Mouse (Mus musculus) layer of hippocampus, adult 9-11 months (tissue): ENCODE measurements around the gene Cbl.
A peak's percentile ranks its signal among the peaks of the same experiment; 100 is the strongest.
"Not testable (repeated sequence)": the region's sequence is repeated elsewhere in the genome, so short reads cannot be mapped to it uniquely, and the experiment has no call there.

Source experiments
- DNase-seq: peaks from one replicate; pipeline ENCODE4 v3.0.0; 2022

Gene Cbl

DNA sequence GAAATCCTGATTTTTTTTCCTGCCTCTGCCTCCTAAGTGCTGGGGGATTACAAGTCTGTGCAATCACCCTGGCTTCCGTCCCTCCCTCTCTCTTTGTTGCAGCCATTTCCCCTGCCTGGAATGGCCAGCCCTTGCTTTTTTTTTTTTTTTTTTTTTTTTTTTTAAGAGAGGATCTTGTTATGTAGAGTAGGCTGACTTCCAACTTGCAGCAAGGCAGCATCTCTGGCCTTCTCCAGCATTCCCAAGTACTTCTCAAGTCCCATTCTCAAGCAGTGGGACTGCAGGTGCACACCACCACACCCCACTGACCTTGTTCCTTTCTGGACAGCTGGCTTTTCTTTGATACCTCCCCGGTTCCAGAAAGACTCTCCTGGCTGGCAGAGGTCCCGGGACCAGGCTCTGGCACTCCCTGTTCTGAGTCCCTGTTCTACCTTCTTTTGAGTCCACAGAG is 106.5 kb downstream of the Cbl start:
- no peak for DNase-seq

- no peak for DNase-seq
Measured at GRCm38 (mm10) chr9:44126746-44127145, 107.1 kb downstream of the Cbl start.

DNA sequence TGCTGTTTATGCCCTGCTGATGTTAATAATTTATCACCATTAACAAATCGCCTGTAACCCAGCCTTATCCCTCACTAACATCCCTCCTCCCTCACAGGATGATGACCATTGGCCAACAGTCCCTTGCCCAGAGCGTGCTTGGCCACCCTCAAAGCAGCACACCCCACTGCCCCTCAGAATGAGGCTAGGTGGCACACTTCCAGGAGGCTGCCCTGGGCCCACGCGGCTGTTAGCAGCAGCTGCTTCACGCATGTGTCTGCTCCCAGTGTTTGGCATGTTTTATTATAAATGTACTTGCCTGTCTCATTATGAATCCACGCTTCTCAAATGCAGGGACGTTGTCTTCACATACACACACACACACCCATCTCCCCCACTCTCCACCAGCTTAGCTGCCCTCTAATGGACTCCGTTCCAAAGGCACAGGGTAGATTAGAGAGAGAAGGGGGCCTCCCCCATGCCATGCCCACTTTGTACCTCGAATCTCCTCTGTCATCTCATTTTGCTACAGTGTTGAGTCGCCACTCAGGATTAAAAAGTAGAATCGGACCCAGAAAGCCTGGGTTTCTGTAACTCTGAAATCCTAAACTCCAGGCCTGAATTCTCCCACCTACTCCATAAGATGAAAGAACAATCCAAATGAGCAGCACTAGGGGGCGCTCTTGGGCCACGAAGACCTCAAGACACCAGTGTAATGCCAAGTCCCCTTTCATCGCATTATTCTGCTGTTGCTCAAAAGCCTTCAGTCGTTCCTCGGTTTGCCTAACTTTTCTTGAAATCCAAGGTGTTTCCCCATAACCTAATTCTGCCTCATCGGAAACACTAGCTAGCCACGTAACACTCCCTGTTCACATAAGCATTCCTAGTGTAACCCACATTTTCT is 108.1 kb downstream of the Cbl start:
- peak; percentile 89 for DNase-seq

GRCm38 (mm10) chr9:44125026-44125425 is 108.8 kb downstream of the Cbl start:
- DNase-seq, result no peak

DNA sequence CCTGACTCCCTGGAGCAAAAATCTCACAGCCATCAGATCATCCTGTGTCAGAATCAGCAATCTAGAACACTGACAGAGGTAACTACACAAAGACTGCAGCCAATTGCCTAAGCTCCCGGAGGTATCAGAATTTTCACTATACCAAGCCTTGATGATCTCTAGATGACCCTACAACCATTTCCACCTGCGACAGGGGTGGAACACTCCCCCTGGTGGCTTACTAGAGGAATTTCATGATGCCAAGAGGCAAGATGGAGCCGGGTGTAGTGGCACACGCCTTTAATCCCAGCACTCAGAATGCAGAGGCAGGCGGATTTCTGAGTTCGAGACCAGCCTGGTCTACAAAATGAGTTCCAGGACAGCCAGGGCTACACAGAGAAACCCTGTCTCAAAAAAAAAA is 109.5 kb downstream of the Cbl start:
- no peak for DNase-seq

- no peak for DNase-seq
Measured at GRCm38 (mm10) chr9:44119948-44120465, 113.8 kb downstream of the Cbl start.

DNA sequence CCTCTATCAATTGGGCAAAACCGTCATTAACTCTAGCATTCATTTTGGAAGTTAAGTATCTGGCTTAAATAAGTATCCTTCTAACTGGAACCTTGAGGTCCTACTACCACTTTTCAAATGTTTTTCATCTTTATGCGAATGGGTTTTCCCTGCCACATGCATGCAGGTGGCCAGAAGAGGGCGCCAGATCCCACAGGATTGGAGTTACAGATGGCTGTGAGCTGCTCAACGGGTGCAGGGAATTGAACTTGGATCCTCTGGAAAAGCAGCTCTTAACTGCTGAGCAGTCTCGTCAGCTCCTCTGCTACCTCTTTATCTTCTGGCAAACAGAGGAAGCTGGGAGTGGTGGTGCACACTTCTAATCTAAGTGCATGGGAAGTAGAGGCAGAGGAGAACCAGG is 114.8 kb downstream of the Cbl start:
- no peak for DNase-seq

DNA sequence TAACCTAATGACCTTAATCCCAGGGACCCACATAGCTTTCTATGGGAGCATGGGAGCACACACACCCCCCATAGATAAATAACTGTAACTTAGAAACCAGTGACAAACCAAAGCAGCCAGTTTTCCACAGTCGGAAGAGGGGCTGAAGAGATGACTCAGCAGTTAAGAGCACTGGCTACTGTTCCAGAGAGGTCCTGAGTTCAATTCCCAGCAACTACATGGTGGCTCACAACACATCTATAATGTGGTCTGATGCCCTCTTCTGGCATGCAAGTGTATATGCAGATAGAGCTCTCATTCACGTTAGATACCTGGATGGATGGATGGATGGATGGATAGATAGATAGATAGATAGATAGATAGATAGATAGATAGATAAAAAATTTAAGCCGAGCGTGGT is 117.7 kb downstream of the Cbl start:
- no peak for DNase-seq

DNA sequence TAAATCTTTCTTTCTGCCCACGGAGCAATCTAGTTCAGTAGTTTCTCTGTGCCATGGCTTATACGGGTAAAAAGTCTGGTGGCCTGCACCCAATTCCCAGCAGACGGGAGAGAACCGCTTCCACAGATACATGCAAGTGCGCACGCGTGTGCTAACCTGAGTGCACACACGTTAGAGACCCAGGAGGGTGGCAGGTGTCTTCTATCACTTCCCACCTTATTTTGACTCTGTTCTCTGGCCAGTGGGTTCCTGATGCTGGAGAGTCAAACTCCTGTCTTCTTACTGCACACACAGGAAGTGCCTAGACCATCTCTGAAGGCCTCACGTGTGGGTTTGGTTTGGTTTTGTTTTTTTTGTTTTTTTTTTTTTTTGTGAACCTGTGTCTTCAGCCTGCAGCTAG is 118.2 kb downstream of the Cbl start:
- DNase-seq, result no peak

GRCm38 (mm10) chr9:44114453-44114852 is 119.4 kb downstream of the Cbl start:
- DNase-seq, result no peak

DNA sequence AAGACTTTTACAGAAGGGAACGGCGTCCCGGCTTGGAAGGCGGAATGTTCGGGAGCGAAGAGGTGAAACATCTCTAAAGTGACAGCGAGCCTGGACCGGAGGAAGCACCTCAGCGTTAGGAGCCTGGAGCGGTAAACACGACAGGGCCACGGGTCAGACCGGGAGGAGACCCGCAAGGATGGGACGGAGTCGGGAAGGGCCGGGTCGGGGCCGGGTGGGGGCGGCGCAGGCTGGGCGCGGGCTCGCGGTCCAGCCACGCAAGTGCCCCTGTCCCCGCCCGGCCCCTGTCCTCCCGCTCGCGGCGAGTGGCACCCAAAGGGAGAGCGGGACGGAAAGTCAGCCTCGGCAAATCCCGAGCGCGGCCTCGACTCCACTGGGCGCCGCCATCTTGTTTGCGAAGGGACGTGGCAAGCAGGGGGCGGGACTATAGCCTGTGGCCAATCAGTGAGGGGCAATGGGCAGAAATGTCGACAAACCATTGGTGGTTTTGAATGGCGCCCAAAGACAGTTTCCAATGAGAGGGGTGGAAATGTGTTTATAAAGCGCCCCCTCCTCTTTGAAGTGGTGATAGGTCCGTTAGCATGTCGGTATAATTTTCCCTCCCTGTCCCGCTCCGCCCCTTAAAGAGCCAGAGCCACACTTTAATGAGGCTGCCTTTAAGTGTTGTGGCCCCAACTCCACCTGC is 120.6 kb downstream of the Cbl start, which contains the start of the genes Gm49380 and Rnf26:
Gene Gm49380, minus strand, starts transcription at position 396 of the 685 bp plus-strand sequence.
Gene Rnf26, minus strand, starts transcription at position 413 of the 685 bp plus-strand sequence.
- DNase-seq, result peak; percentile 98

DNA sequence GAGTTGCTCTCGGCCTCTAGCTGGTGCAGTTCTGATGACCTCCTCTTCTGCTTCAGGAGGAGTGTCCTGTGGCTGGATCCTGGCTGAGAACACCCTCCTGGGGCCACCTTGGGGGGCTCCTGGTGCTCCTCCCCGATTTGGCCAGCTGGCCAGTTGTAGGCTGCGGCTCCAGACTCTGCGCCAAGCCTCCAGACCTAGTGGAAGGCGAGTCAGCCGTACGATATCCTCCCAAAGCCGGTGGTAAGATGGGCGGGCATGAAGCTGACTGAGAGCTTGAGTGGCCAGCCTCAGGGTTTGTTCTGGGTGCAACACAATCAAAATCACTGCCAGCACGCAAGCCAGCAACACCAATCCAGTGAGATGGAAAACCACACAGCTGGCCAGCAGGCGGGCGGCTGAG is 121.9 kb downstream of the Cbl start:
- DNase-seq, result not testable (repeated sequence)

- peak; percentile 67 for DNase-seq
Measured at GRCm38 (mm10) chr9:44109360-44110095, 124.3 kb downstream of the Cbl start.

GRCm38 (mm10) chr9:44108269-44109055 is 125.4 kb downstream of the Cbl start:
- DNase-seq, result no peak

GRCm38 (mm10) chr9:44107557-44108179 is 126.2 kb downstream of the Cbl start:
- no peak for DNase-seq

- peak; percentile 82 for DNase-seq
Measured at GRCm38 (mm10) chr9:44107110-44107509, 126.7 kb downstream of the Cbl start, which contains the start of gene C1qtnf5. Gene C1qtnf5 (plus strand): TSS chr9:44107245.

GRCm38 (mm10) chr9:44106596-44106995 is 127.3 kb downstream of the Cbl start:
- DNase-seq, result no peak

GRCm38 (mm10) chr9:44106182-44106581 is 127.7 kb downstream of the Cbl start:
- no peak for DNase-seq

DNA sequence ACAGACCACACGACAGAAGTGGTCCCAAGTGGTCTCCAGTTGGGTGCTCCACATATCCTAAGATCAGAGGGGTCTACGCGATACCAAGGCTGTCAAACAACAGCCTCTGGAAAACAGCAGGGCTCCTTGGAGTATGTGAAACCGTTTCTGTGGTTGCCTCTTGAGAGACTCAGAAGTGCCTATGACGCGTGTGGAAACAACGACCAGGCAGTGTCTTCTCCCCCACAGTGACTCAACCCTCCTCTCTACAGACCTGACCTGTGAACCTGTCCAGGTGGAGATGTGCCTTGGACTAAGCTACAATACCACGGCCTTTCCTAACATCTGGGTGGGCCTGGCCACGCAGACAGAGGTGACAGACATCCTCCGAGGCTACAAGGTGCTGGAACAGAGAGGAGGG is 128.1 kb downstream of the Cbl start:
- no peak for DNase-seq

- no peak for DNase-seq
Measured at GRCm38 (mm10) chr9:44104881-44105280, 129.0 kb downstream of the Cbl start.

DNA sequence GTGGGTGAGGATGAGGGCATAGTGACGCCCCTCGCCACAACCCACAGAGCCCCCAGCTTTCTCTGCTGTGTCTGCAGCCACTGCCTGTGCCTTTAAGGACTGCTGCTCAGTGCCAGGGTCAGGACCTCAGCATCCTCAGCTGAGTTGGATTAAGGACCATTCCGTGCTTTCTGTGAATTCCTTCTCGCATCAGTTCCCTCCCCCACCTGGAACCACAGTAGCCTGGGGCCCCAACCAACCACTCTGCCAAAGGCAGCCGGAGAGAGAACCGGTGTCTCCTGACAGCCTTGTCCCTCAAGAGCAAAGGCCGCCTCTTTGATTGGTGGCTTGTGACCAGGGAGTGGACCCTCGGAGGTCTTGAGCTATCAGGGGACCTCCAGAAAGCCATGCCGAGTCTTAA is 132.4 kb downstream of the Cbl start, which contains the start of gene Mfrp:
Gene Mfrp, plus strand, starts transcription at position 240 of the 400 bp plus-strand sequence.
- DNase-seq, result no peak
